Mouse (Mus musculus) hindbrain, embryonic 16.5 days (tissue): Measurements from ENCODE around the gene Rara. TPM values are rescaled to one million over a fixed set of nuclear protein-coding genes. Genes with fewer than 3 reads are reported as not detected.

Source experiments
- ATAC-seq: fragments of 200-750 bp; cut with Nextera tagmentation; 2 replicates; pipeline ENCODE4 v1.8.0; 2017; ENCODE audit warnings: moderate TSS enrichment, moderate library complexity
- H3K27ac ChIP-seq: fragments of 300-500 bp; sonication (generic); 2 replicates; pipeline ENCODE4 v1.5.1; 2014; ENCODE audit warnings: low read depth, mild to moderate bottlenecking, control low read depth, low read length, moderate library complexity
- H3K27me3 ChIP-seq: fragments of 300-500 bp; sonication (generic); replicated peaks from 2 replicates; pipeline ENCODE4 v1.6.1; 2014; ENCODE audit warnings: low read length; ENCODE audit not compliant: control insufficient read depth, insufficient read depth
- H3K36me3 ChIP-seq: fragments of 300-500 bp; sonication (generic); 2 replicates; pipeline ENCODE4 v1.6.1; 2014; ENCODE audit warnings: mild to moderate bottlenecking, low read length, moderate library complexity, mixed read lengths; ENCODE audit not compliant: control insufficient read depth, insufficient read depth
- H3K4me1 ChIP-seq: fragments of 300-500 bp; sonication (generic); 2 replicates; pipeline ENCODE4 v1.6.1; 2014; ENCODE audit warnings: low read depth, low read length; ENCODE audit not compliant: control insufficient read depth, insufficient read depth
- H3K4me2 ChIP-seq: fragments of 300-500 bp; sonication (generic); 2 replicates; pipeline ENCODE4 v1.6.1; 2014; ENCODE audit warnings: mild to moderate bottlenecking, low read length, control low read depth, moderate library complexity
- H3K4me3 ChIP-seq: fragments of 300-500 bp; sonication (generic); 2 replicates; pipeline ENCODE4 v1.5.1; 2014; ENCODE audit warnings: mild to moderate bottlenecking, low read length, control low read depth, moderate library complexity
- H3K9ac ChIP-seq: fragments of 300-500 bp; sonication (generic); 2 replicates; pipeline ENCODE4 v1.6.1; 2014; ENCODE audit warnings: low read depth, mild to moderate bottlenecking, control low read depth, low read length, moderate library complexity
- H3K9me3 ChIP-seq: fragments of 300-500 bp; sonication (generic); 2 replicates; pipeline ENCODE4 v1.6.1; 2014; ENCODE audit warnings: mild to moderate bottlenecking, low read length, moderate library complexity; ENCODE audit not compliant: control insufficient read depth
- WGBS: fragments of 180-500 bp; shearing (Covaris S2); extraction: QIAGEN DNeasy Blood & Tissue Kit; methylation state at CpG from one replicate; pipeline ENCODE4 v1.1.7; 2014; 5-methylcytosine and 5-hydroxymethylcytosine counted together
- polyA plus RNA-seq: library from polyadenylated mRNA; unstranded; fragments of >200 nt; fragmentation: Nextera tagmentation; extraction: Ambion mirVana; gene quantifications from 2 replicates; pipeline ENCODE4 v1.2.1, GENCODE M21; 2015

The Rara gene
- polyA plus RNA-seq, 1 experiment from 2014 or later, result 12.1 TPM

GRCm38 (mm10) chr11:98939953-98940641 is 12.5 kb downstream of the Rara start:
- ATAC-seq, result no peak

GRCm38 (mm10) chr11:98940776-98941175 is 13.2 kb downstream of the Rara start:
- H3K4me2 ChIP-seq, result peak overlapping the region; percentile 83
- WGBS, result 32% methylated on average over 3 of the region's 3 CpGs
- H3K9me3 ChIP-seq, result no peaks in the 10 kb centered on the region
- no peak overlapping the region; the same call in 1 of the 2 replicates for H3K4me3 ChIP-seq
- no peaks in the 10 kb centered on the region for H3K27me3 ChIP-seq
- H3K27ac ChIP-seq, result no peak overlapping the region
- H3K36me3 ChIP-seq, result no peaks in the 10 kb centered on the region
- peaks cover 73% of the 10 kb centered on the region for H3K4me1 ChIP-seq
- ATAC-seq, result no peak
- peak overlapping the region; percentile 16; the same call in 1 of the 2 replicates for H3K9ac ChIP-seq

More at GRCm38 (mm10) chr11:98939953-98940641, 12.5 kb downstream of the Rara start:
- Histone ChIP-seq H3K9me3 (no peaks in the 10 kb centered on the region), H3K36me3 (no peaks in the 10 kb centered on the region), H3K27me3 (no peaks in the 10 kb centered on the region), H3K27ac (no peak overlapping the region), H3K9ac (no peak overlapping the region), H3K4me2 (peak overlapping the region; percentile 5; the same call in 1 of the 2 replicates), H3K4me3 (no peak overlapping the region), H3K4me1 (peaks cover 71% of the 10 kb centered on the region)
- 65% methylated on average over 10 of the region's 11 CpGs for WGBS

- Histone ChIP-seq H3K27ac (peak overlapping the region; percentile 85), H3K4me2 (peak overlapping the region; percentile 83), H3K27me3 (no peaks in the 10 kb centered on the region), H3K4me1 (peaks cover 68% of the 10 kb centered on the region), H3K36me3 (no peaks in the 10 kb centered on the region), H3K9ac (peak overlapping the region; percentile 71), H3K4me3 (peak overlapping the region; percentile 47), H3K9me3 (no peaks in the 10 kb centered on the region)
- peak; percentile 12 for ATAC-seq
- WGBS, result 2% methylated on average over 12 of the region's 12 CpGs
These were observed 13.8 kb downstream of the Rara start for GRCm38 (mm10) chr11:98941341-98941825.

- Histone ChIP-seq H3K4me1 (peaks cover 63% of the 10 kb centered on the region), H3K36me3 (no peaks in the 10 kb centered on the region), H3K9ac (peak overlapping the region; percentile 71), H3K4me2 (peak overlapping the region; percentile 83), H3K27me3 (no peaks in the 10 kb centered on the region), H3K27ac (peak overlapping the region; percentile 85), H3K4me3 (peak overlapping the region; percentile 47), H3K9me3 (no peaks in the 10 kb centered on the region)
- peak; percentile 56 for ATAC-seq
- 3% methylated on average over 15 of the region's 15 CpGs for WGBS
These were observed 14.4 kb downstream of the Rara start for GRCm38 (mm10) chr11:98941826-98942550.

- Histone ChIP-seq H3K27ac (peak overlapping the region; percentile 85), H3K4me1 (peaks cover 61% of the 10 kb centered on the region), H3K9me3 (no peaks in the 10 kb centered on the region), H3K9ac (peak overlapping the region; percentile 71), H3K4me3 (peak overlapping the region; percentile 47), H3K36me3 (no peaks in the 10 kb centered on the region), H3K4me2 (peak overlapping the region; percentile 83), H3K27me3 (no peaks in the 10 kb centered on the region)
- 71% methylated on average over 3 of the region's 3 CpGs for WGBS
- no peak for ATAC-seq
These were observed 14.9 kb downstream of the Rara start for GRCm38 (mm10) chr11:98942555-98942922.

DNA sequence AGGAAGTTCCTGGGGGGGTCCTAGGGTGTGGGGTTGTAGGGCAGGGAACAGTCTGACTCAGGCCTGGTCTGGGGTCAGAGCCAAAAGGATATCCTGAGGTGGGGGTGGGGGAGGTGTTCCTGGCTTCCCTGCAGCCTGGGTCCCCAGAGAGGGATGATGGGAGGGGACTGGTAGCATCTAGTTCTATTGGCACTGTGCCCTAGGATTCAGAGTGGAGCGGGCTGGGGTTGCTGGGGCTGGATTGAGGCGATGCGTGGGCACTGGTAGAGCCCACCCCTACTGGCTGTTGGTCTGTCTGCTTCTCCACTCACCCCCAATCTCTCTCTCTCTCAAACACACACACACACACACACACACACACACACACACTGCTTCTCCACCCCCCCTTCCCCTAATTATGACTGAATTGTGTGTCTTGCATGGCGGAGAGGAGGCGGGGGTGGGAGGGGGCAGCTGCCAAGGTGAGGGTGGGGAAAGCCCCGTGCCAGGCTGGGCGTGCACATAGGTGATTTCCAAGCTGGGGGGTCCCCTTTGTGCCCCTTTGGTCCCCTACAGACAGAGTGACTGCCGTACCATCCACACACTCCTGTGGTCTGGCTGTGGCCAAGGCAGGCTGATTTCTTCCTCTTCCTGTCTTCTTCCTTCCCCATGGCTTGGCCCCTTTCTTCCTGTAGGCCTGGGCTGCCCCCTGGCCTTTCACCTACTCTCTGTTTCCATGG is 15.5 kb downstream of the Rara start:
- Histone ChIP-seq H3K4me3 (no peak overlapping the region), H3K9ac (no peak overlapping the region; the same call in 1 of the 2 replicates), H3K9me3 (no peaks in the 10 kb centered on the region), H3K36me3 (no peaks in the 10 kb centered on the region), H3K27ac (peak overlapping the region; percentile 85), H3K27me3 (no peaks in the 10 kb centered on the region), H3K4me2 (peak overlapping the region; percentile 83), H3K4me1 (peaks cover 58% of the 10 kb centered on the region)
- WGBS, result 46% methylated on average over 8 of the region's 8 CpGs
- ATAC-seq, result no peak

- Histone ChIP-seq H3K4me2 (no peak overlapping the region), H3K36me3 (no peaks in the 10 kb centered on the region), H3K27ac (peak overlapping the region; percentile 21), H3K4me1 (peaks cover 54% of the 10 kb centered on the region), H3K4me3 (no peak overlapping the region), H3K27me3 (no peaks in the 10 kb centered on the region), H3K9me3 (no peaks in the 10 kb centered on the region), H3K9ac (no peak overlapping the region)
- 24% methylated on average over 14 of the region's 14 CpGs for WGBS
- ATAC-seq, result no peak
These were observed 16.3 kb downstream of the Rara start for GRCm38 (mm10) chr11:98943741-98944461.

DNA sequence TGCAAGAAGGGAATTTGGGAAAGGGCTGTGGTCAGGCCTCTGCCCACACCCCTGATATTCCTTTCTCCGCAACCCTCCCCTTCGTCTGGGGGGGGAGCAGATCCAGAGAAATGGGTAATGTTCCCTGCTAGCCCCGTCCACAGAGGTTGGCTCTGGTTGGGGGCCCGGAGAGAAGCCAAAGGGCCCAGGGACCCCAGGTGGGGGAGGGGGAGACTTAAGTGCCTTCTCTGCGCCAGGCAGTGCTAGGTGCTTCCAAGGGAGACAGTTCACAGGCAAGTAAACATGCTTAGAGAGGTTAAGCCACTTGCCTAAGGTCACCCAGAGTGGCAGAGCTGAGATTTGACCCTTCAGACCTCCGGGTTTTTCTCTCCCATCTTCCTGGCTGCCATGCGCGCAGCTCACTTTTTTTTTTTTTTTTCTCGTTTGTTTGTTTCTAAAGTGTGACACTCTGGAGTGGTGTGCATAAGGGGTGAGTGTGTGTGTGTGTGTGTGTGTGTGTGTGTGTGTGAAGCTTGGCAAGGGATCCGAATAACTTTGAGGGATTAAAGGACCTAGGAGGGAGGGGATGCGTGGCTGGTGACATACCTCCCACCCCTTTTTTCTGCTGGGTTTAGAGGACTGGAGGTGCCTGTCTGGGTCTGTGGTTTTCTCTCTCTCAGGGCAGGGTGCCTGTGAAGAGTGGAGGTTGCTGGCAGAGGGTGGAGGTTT is 17.4 kb downstream of the Rara start:
- ATAC-seq, result no peak
- H3K4me2 ChIP-seq, result no peak overlapping the region
- H3K4me1 ChIP-seq, result peaks cover 45% of the 10 kb centered on the region
- H3K9me3 ChIP-seq, result no peaks in the 10 kb centered on the region
- no peaks in the 10 kb centered on the region for H3K27me3 ChIP-seq
- no peak overlapping the region for H3K4me3 ChIP-seq
- no peaks in the 10 kb centered on the region for H3K36me3 ChIP-seq
- H3K27ac ChIP-seq, result no peak overlapping the region
- WGBS, result 37% methylated on average over 11 of the region's 11 CpGs
- H3K9ac ChIP-seq, result no peak overlapping the region
